Mouse (Mus musculus): ENCODE data around the gene Egfl6. TPM values are rescaled to one million over a fixed set of nuclear protein-coding genes. Genes with fewer than 3 reads are reported as not detected.

Gene Egfl6
- total RNA-seq, 2 experiments from 2014 or later: not detected

Other genes with a start within 250 kb of the Egfl6 start
- gene Trappc2, start 145.1 kb downstream of the Egfl6 start, total RNA-seq (2014; fragmentation: Nextera tagmentation): 3.5 and 6.9 TPM in 2 replicates
- 6.6 and 7.3 TPM in 2 replicates for gene Trappc2, start 145.1 kb downstream of the Egfl6 start, total RNA-seq (2017)
- 8.6 and 9.9 TPM in 2 replicates for gene Ofd1, start 145.0 kb downstream of the Egfl6 start, total RNA-seq (2014; fragmentation: Nextera tagmentation)
- gene Ofd1, start 145.0 kb downstream of the Egfl6 start, total RNA-seq (2017): 9.5 and 18.2 TPM in 2 replicates
- 25.8 and 29.6 TPM in 2 replicates for gene Rab9, start 105.9 kb downstream of the Egfl6 start, total RNA-seq (2014; fragmentation: Nextera tagmentation)
- gene Rab9, start 105.9 kb downstream of the Egfl6 start, total RNA-seq (2017): 76.1 and 77.4 TPM in 2 replicates
- gene Tceanc, start 67.2 kb downstream of the Egfl6 start, total RNA-seq (2014; fragmentation: Nextera tagmentation): 3.2 and 13.0 TPM in 2 replicates
- gene Tceanc, start 67.2 kb downstream of the Egfl6 start, total RNA-seq (2017): 10.3 and 18.0 TPM in 2 replicates

Data from megakaryocyte-erythroid progenitor cell, adult 5-6 weeks (primary cell).